Mouse (Mus musculus) adrenal gland, adult (tissue): ENCODE data around the gene Eif5b.
A peak's percentile ranks its signal among the peaks of the same experiment; 100 is the strongest.

Experiments used
- DNase-seq, 2 experiments: peaks; one replicate each; pipeline ENCODE4 v3.0.0; 2022 to 2023; ENCODE audit warnings: low spot score in 1 of 2; ENCODE audit not compliant: inconsistent age in 2 of 2

Eif5b gene

DNA sequence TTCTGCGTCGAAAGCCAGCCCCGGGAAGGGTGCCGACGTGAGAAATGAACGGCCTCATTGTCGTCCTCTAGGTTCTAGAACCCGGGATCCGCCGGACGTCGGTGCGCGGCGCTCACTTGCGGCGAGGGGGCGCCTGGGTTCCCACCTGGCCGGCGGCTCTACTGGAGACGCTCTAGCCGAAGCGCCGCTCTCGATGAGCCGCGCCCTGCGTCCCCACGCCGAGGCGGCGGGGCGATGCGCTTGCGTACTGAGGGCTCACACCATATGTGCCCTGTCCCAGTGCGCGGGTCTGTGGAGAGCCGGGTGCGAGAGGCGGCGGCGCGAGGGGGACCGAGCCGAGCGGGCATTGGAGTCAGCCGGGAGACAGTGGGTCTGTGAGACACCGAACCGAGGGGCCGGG lies at the start of gene Eif5b, which contains the start of gene Txndc9:
Eif5b (plus strand) TSS at position 144 of the 400 bp plus-strand sequence.
Txndc9 (minus strand) TSS at position 27 of the 400 bp plus-strand sequence.
- DNase-seq: peak; percentile 96 to 98

DNA sequence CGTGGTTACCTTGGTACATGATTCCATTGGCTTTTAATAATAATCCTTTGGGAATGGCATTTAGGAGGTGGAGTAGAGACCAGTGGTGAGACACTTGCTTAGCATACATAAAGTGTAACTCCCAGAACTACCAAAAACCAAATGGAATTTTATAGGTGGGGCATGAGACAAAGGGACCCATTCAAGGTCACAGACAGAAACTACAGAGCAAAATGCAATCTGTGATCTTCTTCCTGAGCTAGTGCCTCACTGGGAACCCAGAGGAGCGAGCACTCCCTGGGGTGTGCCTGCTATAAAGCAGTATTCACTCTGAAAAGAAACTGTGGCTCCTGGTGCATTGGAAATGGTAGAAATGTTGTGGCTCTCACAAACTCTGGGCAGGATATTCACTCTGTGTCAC lies 48.9 kb upstream of the Eif5b start:
- DNase-seq: no peak

DNA sequence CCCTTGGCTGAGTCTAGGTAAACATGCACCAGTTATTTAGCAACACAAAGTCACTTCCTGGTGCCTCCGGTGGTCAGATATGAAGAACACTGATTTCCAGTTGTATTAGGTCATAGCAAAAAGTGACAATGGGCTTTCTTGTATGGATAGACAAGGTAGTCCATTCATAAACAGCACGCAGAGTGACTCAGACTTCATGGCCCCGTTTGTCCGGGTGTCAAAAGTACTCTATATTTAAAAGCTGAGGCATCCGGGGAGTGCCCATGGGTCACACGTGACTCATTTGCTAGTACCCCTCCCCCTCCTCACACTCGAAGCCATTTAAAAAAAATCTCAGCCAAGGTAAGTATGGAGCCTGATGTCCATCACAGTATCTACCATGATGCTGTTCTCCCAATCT lies 43.0 kb upstream of the Eif5b start:
- DNase-seq: peak in 1 of 2 experiments; percentile 65

DNA sequence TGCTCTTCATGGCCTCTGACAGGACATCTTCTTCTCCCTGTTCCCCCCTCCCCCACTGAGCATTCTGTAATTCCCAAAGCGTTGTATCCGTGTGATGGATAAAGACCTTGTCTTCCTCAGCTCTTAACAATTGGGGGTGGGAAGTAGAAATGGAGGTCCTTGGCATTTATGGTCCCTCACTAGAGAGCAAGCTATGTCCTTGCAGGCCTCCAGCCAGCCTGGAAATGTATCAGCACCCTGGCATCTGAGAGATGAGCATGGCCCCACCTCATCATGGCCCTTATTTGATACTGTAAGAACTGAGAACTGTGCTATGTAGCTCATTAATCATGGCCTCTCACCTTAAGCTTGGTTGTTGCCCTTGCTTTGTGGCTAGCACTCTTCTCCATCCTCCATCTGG lies 42.6 kb upstream of the Eif5b start:
- DNase-seq: peak; percentile 35 to 80

DNA sequence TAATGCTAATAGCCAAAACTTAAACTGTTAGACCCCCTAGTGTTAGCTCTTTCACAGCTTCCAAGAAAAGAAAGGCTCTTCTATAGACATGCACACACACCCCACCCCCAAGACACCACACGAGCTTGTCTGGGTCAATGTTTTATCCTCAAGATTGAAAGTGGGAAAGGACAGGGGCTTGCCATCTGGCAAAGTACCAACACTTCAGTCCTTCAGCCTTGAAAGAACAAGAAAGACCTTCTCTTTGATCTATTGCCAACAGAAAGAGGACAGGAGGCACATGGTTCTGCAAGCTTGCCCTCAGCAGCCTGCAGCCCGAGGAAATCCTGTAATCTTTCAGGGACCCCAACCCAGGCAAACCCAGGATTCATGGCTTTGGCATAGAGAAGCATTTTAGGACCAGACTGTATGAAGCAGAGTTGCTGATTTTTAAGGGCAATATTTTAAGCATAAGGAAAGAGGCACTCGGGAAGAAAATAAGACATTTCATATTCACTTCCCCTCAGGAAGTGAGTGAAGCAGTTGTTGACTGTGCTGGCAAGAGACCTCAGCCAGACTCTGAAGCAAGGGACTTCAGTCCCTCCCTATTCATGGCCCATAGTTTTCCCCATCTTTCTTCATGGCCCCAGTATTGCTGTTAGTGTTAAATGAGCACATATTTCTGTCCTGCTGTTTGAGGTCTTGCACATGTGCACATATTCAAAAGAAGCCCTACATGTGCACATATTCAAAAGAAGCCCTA lies 40.9 kb upstream of the Eif5b start:
- DNase-seq: peak; percentile 77 to 90

DNA sequence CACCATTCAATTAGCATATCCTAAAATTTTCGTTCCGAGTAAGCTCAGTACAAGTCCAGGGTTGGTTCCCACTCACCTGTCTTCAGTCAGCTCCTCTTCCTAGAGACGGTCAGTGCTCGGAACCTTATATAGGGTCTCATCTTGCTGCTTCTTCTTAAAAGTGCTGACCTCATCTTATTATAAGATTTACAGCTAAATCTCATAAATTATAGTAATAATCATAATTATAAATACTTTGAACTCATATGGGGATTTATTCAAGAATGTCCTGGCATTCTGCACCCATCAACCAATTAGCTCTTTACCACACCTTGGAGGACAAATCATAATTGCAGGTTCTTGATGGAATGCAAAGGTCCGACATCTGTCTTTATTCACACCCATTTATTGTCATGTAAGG lies 40.2 kb upstream of the Eif5b start, which contains the start of gene Lyg1:
Lyg1 (minus strand) TSS at position 101 of the 400 bp plus-strand sequence.
- no peak for DNase-seq

DNA sequence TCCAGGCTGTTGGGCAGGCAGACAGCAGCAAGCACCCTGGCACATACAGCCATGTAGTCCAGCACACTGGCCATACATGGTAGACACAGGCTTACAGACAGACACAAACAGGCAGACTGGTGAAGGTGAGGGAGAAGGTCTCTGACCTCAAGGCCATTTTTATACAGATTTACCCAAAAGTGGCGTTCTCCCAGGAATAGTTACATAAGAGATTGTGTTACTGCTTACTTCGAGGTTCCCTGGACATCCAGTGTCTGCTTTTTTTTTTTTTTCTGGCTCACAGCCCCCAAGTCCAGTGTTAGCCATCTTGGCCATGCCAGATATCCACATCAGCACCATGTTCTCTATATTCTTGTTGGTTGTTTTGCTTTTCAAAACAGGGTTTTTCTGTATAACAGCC lies 39.3 kb upstream of the Eif5b start:
- peak in 1 of 2 experiments; percentile 66 for DNase-seq

DNA sequence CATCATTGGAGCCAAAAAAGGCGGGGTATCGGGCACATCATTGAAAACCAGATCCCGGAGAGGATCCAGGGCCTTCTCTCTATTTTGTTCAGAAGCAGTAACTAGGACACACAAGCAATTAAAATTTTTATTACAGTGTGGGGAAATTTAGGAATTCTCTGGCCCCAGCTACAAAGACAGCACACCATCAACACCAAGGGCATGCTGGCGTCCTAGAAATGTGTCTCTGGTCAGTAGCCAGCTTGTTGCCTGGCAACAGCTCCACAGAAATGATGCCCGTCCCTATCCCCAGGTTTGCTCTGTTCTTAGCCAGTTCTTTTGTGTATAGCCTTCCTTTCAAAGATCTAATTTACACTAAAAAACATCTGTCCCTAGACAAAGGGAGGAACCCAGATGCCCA lies 38.3 kb upstream of the Eif5b start:
- DNase-seq: peak; percentile 46 to 73

DNA sequence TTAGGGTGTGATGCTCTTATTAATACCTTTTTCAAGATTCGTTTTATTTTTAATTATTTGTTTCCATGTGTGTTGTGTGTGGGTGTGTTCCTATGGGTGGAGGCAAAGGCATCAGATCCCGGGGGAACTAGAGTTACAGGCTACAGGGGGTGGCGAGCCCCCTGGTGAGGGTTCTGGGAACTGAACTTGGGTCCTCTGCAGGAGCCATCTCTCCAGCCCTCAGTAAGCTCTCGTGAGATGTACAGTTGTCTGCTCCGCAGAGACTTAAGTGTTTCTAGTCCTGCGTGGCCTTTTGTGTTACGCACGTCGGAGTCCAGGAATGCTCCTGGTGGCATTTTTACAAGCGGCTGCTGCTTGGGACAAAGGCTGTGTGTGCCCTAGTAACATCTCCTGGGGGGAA lies 32.2 kb upstream of the Eif5b start:
- DNase-seq: no peak

DNA sequence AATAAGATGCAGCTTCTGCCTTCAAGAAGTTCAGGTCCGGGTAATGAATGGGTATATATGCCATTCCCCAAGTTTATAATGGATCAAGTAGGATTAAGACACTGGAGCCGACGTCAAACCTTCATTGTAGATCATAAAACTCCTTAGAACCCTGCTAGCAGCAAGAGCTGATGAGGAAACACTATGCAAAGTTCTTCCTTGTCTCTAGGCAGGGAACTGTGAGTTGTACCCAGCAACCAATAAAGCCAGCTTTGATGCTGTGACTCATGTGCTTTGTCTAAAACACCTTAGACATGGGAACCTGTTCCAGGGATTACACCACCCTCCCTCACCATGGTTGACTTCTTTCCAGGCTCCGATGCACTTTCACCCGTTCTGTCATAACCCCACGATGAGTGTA lies 29.1 kb upstream of the Eif5b start:
- no peak for DNase-seq

DNA sequence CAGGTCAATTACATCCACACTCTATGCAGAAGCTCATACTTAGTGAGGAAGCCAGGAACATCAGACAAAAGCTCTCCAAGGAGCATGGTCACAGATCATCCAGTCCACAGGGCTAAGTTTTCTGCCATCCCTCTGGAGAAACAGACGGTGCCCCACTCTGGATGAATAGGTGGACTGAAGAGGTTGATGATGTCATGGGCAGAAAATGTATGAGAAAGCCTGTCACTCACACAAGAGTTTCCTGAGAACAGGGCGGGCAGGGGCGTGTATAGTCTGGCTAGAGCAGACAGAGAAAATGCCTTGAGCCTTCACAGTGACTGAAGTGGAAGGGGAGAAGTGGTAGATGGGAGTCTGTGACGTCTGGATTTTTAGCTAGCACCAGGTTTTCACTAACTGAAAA lies 26.3 kb upstream of the Eif5b start:
- DNase-seq: no peak

DNA sequence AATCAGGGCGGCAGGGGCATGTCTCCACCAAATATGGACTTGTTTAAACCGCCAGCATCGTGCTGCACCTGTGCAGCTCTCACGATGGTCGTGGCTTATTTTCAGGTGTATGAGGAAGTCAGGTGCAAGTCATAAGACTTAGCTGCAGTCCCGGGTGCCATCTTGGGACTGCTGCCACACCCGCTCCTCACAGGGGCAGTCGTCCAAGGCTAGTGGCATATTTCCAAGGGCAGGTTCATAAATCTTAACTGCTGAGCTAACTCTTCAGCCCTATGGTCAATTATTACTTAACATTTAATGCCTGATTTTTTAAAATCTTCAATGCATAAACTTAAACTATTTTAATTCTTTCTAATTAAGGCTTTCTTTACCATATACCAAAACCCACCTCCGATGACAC lies 21.1 kb upstream of the Eif5b start:
- DNase-seq: peak; percentile 84 to 95

DNA sequence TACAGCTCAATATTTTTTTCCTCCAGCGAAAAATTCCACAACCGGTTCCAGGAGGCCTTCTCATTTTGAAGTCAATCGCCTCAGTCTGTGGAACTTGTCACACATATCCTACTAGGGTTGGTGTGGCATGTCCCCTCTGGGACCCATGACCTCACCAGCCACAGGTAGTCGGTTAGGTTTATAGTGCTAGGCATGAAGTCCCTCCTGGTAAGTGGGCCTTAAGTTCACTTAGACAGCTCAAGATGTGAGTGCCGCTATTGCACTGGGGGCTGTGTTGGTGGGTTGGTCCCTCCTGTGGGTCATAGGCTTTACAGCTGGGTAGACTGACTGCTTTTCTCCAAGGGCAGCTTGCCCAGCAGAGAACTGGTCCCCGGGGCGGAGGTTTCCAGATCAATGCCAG lies 20.5 kb upstream of the Eif5b start:
- peak in 1 of 2 experiments; percentile 51 for DNase-seq

DNA sequence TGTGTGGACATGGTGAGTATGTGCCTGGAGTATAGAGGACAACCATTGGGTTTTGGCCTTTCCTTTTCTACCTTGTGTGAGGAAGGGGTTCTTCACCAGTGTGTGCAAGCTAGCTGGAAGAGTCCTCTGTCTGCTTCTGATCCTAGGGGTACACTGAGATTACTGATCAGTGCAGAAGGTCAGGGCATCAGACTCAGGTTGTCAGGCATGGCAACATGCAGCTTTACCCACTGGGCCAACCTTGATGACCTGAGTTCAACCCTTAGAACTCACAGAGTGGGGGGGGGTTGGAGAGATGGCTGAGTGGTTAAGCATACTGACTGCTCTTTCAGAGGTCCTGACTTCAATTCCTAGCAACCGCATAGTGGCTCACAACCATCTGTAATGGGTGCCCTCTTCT lies 13.5 kb upstream of the Eif5b start:
- no peak for DNase-seq

DNA sequence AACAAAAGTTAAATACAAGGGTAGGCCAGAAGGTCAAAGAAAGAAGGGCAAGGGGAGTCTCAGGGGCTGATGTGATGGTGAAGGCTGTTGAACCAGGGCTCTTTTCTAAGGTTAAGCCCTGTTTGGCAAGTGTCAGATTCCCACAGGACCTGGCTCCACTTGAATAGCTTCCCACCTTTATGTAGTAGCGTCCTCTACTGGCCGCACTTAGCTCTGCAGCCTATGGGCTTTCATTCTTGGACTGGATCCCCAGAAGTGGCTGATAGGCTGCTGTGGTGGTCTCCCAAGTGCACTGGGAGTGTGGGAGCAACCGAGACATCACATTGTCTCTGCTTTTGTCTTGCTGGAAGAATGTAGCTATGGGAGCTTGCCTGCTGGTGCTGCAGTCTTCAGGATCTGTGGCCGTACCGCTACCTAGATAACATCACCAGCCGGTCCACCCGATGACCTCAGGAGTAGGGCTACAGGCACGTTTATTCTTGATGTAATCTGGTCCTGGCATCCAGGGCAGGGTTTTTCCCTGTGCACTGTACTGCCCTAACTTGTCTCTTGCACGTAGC lies 12.0 kb upstream of the Eif5b start:
- peak; percentile 67 to 90 for DNase-seq

DNA sequence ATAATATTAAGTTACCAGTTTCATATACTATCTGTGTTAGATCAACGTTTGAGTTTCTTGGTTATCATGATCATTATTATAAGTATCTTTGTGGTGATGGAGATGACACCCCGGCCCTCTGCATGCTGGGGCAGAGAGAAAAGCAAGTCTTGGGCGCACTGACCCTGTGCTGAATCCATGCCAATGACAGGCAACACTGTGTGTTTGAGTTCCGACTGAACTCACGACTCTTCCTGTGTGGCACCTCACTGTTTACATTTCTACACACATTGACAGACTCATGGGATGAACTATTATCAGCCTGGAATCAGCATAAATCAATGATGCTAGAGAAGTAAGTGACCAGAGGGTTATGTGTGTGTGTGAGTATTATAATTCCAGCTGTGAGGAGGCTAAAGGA lies 10.0 kb upstream of the Eif5b start:
- DNase-seq: no peak

DNA sequence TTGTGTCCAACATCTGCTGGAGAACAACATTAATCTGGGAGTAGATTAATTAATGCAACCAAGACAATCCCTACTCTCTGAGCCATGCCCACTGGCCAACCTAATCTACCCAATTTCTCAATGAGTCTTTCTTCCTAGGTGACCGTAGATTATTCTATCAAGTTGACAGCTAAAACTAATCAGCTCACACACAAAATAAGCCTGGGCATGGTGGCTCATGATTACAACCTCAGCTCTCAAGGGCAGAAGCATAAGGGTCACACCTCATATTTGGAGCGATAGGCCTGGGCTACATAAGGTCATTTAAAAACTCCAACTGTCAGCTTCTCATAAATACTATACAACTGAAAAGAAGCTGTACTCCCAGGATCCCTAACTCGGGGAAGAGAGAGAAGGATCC lies 1.6 kb upstream of the Eif5b start:
- DNase-seq: no peak

DNA sequence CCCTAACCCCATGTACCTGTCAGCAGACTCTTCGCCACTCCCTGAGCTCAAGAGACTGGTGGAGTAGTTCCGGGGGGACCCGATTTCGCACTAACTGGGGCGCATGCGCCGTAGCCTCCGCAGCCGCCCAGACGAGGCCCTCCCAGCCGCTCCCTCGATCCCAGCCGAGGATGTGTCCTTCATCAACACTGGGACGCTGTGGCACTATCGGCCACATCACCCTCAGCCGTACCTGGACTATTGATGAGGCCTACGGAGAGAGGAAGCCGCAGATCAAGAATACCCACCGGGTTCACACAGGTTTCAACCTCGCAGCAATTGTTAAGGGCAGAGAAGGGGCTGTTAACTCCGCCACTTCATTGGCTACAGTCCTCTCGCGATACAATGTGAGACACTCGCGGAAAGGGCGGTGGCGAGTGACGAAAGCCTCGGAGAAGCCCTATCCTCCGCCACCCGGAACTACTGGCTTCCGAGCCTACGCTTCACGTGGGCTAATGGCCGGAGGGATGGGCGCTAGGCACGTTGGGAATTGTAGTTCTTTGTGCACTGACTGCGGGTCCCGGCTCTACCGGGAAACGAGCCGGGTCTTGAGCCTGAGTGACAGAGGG lies 829 bp upstream of the Eif5b start:
- DNase-seq: peak; percentile 98 to 99

DNA sequence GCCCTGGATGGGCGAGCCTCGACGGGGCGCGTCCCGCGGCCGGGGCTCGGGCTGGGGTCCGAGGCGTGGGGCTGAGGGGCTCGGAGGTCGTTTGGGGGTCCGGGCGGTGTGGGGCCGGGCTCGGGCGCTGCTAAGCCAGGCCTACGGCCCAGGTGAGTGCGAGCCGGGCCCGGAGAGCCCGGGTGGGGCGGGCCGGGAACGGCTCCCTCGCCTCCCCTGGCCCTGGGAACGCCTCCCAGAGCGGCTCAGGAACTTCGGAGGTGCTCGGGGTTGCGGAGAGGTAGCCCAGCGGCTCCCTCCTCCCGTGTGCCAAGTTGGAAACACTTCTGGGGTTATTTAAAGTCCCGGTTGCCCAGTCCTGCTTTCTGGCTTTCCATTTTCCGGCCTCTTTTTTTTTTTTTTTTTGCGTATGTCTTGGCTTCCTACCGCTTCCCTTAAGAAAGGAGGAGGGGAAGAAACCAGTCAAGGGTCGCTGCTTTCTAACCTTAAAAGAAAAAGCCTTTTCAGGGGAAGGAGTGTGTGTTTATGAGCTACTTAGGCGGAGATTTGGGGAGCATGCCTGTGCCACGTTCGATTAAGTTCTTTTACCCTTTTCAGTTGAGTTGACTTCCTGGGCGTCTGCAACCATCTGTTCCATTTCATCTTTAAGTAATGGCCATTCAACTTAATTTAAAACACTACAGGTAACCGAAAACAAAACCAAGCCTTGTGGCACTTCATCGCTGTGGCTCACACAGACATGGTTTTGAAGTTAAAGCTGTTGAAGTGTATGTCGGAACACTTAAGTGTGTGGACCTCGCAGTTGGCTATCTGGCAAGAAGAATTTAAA lies 775 bp downstream of the Eif5b start:
- DNase-seq: no peak

DNA sequence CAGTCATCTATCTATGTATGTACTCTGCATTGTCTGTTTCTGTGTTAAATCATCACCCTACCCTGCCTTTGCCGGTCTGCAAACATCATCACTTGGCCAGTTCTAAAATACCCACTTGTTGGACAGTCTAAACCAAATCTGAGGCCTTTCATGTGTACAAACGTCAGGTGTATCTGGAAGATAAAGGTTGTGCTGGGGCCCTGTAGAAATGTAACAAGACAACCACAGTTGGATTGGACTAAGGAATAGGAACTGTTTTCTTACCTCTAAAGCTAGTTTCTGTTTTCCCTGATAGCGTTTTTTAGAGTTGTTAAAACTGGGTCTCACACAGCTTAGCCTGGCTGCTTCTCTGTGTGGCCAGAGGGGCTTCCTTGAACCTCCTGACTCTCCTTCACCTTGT lies 1.7 kb downstream of the Eif5b start:
- DNase-seq: no peak

DNA sequence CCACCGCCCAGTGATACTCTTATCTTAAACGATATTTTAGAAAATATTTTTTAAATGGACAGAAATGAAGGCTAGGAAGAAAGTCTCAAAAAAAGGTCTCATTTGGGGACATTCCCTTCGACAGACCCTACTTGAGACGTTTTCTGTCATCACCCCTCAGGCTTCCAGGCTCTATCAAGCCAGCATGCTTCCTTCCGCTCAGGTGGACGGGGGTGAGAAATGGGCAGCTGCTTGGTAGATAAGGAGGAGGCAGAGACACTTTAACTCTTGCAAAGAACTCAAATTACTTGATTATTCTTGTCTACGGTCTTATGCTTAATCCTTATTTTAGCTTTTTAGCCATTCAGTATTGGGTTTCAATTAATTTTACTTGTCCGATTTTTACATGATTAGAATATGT lies 3.0 kb downstream of the Eif5b start:
- no peak for DNase-seq
